Mouse (Mus musculus) lung, adult 2 months (tissue): Measurements from ENCODE around the gene Trim12c.
"Not testable (repeated sequence)": the region's sequence is repeated elsewhere in the genome, so short reads cannot be mapped to it uniquely, and the experiment has no call there.

Source experiments
- CTCF ChIP-seq: fragments of 200-500 bp; IDR thresholded peaks from 2 replicates; pipeline ENCODE4 v1.5.1; 2011; ENCODE audit warnings: mild to moderate bottlenecking, low read length, control low read depth; ENCODE audit not compliant: insufficient read depth
- POLR2A ChIP-seq: fragments of 200-500 bp; IDR thresholded peaks from 2 replicates; pipeline ENCODE4 v1.6.1; 2011; ENCODE audit warnings: low read depth, mild to moderate bottlenecking, control low read depth, low read length, borderline replicate concordance; ENCODE audit errors: extremely low read depth

GRCm38 (mm10) chr7:104348043-104348442 is 5.1 kb downstream of the Trim12c start:
- TF ChIP-seq CTCF, POLR2A: not testable (repeated sequence)
